Mouse (Mus musculus) limb, embryonic 15.5 days (tissue): ENCODE data around the gene Med9. TPM values are rescaled to one million over a fixed set of nuclear protein-coding genes. Genes with fewer than 3 reads are reported as not detected.

Source experiments
- ATAC-seq: fragments of 200-750 bp; cut with Nextera tagmentation; 2 replicates; pipeline ENCODE4 v1.8.0; 2017; ENCODE audit warnings: low read depth, moderate TSS enrichment; ENCODE audit not compliant: insufficient number of reproducible peaks, low FRiP score, low TSS enrichment
- H3K27ac ChIP-seq: fragments of 300-500 bp; sonication (generic); 2 replicates; pipeline ENCODE4 v1.5.1; 2015; ENCODE audit warnings: moderate library complexity, mild to moderate bottlenecking, inconsistent platforms
- H3K27me3 ChIP-seq: fragments of 300-500 bp; sonication (generic); 2 replicates; pipeline ENCODE4 v1.6.1; 2015; ENCODE audit warnings: inconsistent platforms
- H3K36me3 ChIP-seq: fragments of 300-500 bp; sonication (generic); 2 replicates; pipeline ENCODE4 v1.6.1; 2015; ENCODE audit warnings: inconsistent platforms
- H3K4me1 ChIP-seq: fragments of 300-500 bp; sonication (generic); 2 replicates; pipeline ENCODE4 v1.6.1; 2015; ENCODE audit warnings: inconsistent platforms
- H3K4me2 ChIP-seq: fragments of 300-500 bp; sonication (generic); 2 replicates; pipeline ENCODE4 v1.6.1; 2015; ENCODE audit warnings: mild to moderate bottlenecking, inconsistent platforms
- H3K4me3 ChIP-seq: fragments of 300-500 bp; sonication (generic); 2 replicates; pipeline ENCODE4 v1.5.1; 2015; ENCODE audit warnings: mild to moderate bottlenecking, inconsistent platforms
- H3K9ac ChIP-seq: fragments of 300-500 bp; sonication (generic); 2 replicates; pipeline ENCODE4 v1.6.1; 2015; ENCODE audit warnings: inconsistent platforms
- H3K9me3 ChIP-seq: fragments of 300-500 bp; sonication (generic); 2 replicates; pipeline ENCODE4 v1.6.1; 2016; ENCODE audit warnings: inconsistent platforms
- WGBS: fragments of 180-500 bp; shearing (Covaris S2); methylation state at CpG from one replicate; pipeline ENCODE4 v1.1.7; 2015; 5-methylcytosine and 5-hydroxymethylcytosine counted together
- polyA plus RNA-seq: library from polyadenylated mRNA; unstranded; fragments of >200 nt; fragmentation: Nextera tagmentation; extraction: Ambion mirVana; gene quantifications from 2 replicates; pipeline ENCODE4 v1.2.1, GENCODE M21; 2015

Med9 gene
- polyA plus RNA-seq: 35.0 and 38.8 TPM in 2 replicates

GRCm38 (mm10) chr11:59947752-59948400, at the start of gene Med9:
Med9 (plus strand) TSS chr11:59948206.
- peak within 1 kb of the TSS; percentile 99 for H3K9ac ChIP-seq
- H3K4me3 ChIP-seq: peak within 1 kb of the TSS; percentile 90
- WGBS: under 1% methylated on average over 43 of the region's 43 CpGs
- peak; percentile 90 for ATAC-seq
- peaks cover 16% of the 10 kb centered on the region for H3K4me1 ChIP-seq
- peak within 1 kb of the TSS; percentile 71 for H3K4me2 ChIP-seq
- H3K9me3 ChIP-seq: no peaks in the 10 kb centered on the region
- no peaks in the 10 kb centered on the region for H3K27me3 ChIP-seq
- H3K36me3 ChIP-seq: no peaks in the 10 kb centered on the region
- peak within 1 kb of the TSS; percentile 79 for H3K27ac ChIP-seq

- Histone ChIP-seq H3K4me1 (peaks cover 22% of the 10 kb centered on the region), H3K9me3 (no peaks in the 10 kb centered on the region), H3K9ac (no peak overlapping the region), H3K4me2 (no peak overlapping the region), H3K27ac (peak overlapping the region; percentile 58; the same call in 1 of the 2 replicates), H3K36me3 (no peaks in the 10 kb centered on the region), H3K4me3 (no peak overlapping the region), H3K27me3 (no peaks in the 10 kb centered on the region)
- WGBS: 45% methylated on average over 13 of the region's 13 CpGs
- no peak for ATAC-seq
Measured at GRCm38 (mm10) chr11:59899711-59900685, 48.0 kb upstream of the Med9 start.

GRCm38 (mm10) chr11:59900995-59901394, 47.0 kb upstream of the Med9 start:
- no peak overlapping the region for H3K4me2 ChIP-seq
- no peak overlapping the region for H3K9ac ChIP-seq
- H3K27ac ChIP-seq: peak overlapping the region; percentile 58
- H3K36me3 ChIP-seq: no peaks in the 10 kb centered on the region
- 79% methylated on average over 1 of the region's 1 CpGs for WGBS
- no peak for ATAC-seq
- no peaks in the 10 kb centered on the region for H3K9me3 ChIP-seq
- H3K4me1 ChIP-seq: peaks cover 22% of the 10 kb centered on the region
- no peaks in the 10 kb centered on the region for H3K27me3 ChIP-seq
- H3K4me3 ChIP-seq: no peak overlapping the region

- WGBS: 56% methylated on average over 8 of the region's 8 CpGs
- no peak overlapping the region for H3K4me2 ChIP-seq
- H3K4me1 ChIP-seq: peaks cover 22% of the 10 kb centered on the region
- ATAC-seq: no peak
- no peaks in the 10 kb centered on the region for H3K27me3 ChIP-seq
- H3K9ac ChIP-seq: no peak overlapping the region
- H3K27ac ChIP-seq: peak overlapping the region; percentile 61
- no peaks in the 10 kb centered on the region for H3K36me3 ChIP-seq
- H3K4me3 ChIP-seq: no peak overlapping the region
- H3K9me3 ChIP-seq: no peaks in the 10 kb centered on the region
Measured at GRCm38 (mm10) chr11:59902045-59902726, 45.8 kb upstream of the Med9 start.

- Histone ChIP-seq H3K27me3 (no peaks in the 10 kb centered on the region), H3K27ac (no peak overlapping the region), H3K4me3 (no peak overlapping the region), H3K9me3 (no peaks in the 10 kb centered on the region), H3K4me1 (0 out of 2 replicates have a peak, but pooled peaks cover 7% of the 10 kb centered on the region), H3K9ac (no peak overlapping the region), H3K36me3 (no peaks in the 10 kb centered on the region), H3K4me2 (no peak overlapping the region)
- WGBS: 87% methylated on average over 6 of the region's 6 CpGs
- ATAC-seq: no peak
Measured at GRCm38 (mm10) chr11:59906521-59907123, 41.4 kb upstream of the Med9 start.

- WGBS: 80% methylated on average over 3 of the region's 3 CpGs
- H3K36me3 ChIP-seq: no peaks in the 10 kb centered on the region
- no peak overlapping the region for H3K9ac ChIP-seq
- H3K27ac ChIP-seq: no peak overlapping the region
- no peaks in the 10 kb centered on the region for H3K27me3 ChIP-seq
- H3K9me3 ChIP-seq: no peaks in the 10 kb centered on the region
- H3K4me1 ChIP-seq: no peaks in the 10 kb centered on the region
- ATAC-seq: no peak
- no peak overlapping the region for H3K4me3 ChIP-seq
- no peak overlapping the region for H3K4me2 ChIP-seq
Measured at GRCm38 (mm10) chr11:59908446-59908845, 39.6 kb upstream of the Med9 start.

GRCm38 (mm10) chr11:59910586-59910985, 37.4 kb upstream of the Med9 start:
- Histone ChIP-seq H3K4me2 (no peak overlapping the region), H3K27me3 (no peaks in the 10 kb centered on the region), H3K4me3 (no peak overlapping the region), H3K36me3 (no peaks in the 10 kb centered on the region), H3K27ac (no peak overlapping the region), H3K9ac (no peak overlapping the region), H3K4me1 (no peaks in the 10 kb centered on the region), H3K9me3 (no peaks in the 10 kb centered on the region)
- ATAC-seq: no peak

GRCm38 (mm10) chr11:59911523-59911922, 36.5 kb upstream of the Med9 start:
- H3K27ac ChIP-seq: no peak overlapping the region
- H3K4me3 ChIP-seq: no peak overlapping the region
- H3K4me1 ChIP-seq: no peaks in the 10 kb centered on the region
- 81% methylated on average over 1 of the region's 1 CpGs for WGBS
- H3K36me3 ChIP-seq: no peaks in the 10 kb centered on the region
- no peaks in the 10 kb centered on the region for H3K27me3 ChIP-seq
- no peak for ATAC-seq
- no peaks in the 10 kb centered on the region for H3K9me3 ChIP-seq
- H3K4me2 ChIP-seq: no peak overlapping the region
- no peak overlapping the region for H3K9ac ChIP-seq

GRCm38 (mm10) chr11:59913702-59914101, 34.3 kb upstream of the Med9 start:
- H3K27me3 ChIP-seq: no peaks in the 10 kb centered on the region
- no peaks in the 10 kb centered on the region for H3K36me3 ChIP-seq
- 51% methylated on average over 4 of the region's 4 CpGs for WGBS

GRCm38 (mm10) chr11:59918014-59918413, 30.0 kb upstream of the Med9 start:
- no peak overlapping the region for H3K4me2 ChIP-seq
- no peaks in the 10 kb centered on the region for H3K9me3 ChIP-seq
- H3K27me3 ChIP-seq: no peaks in the 10 kb centered on the region
- peaks cover 3% of the 10 kb centered on the region; the same call in 1 of the 2 replicates for H3K4me1 ChIP-seq
- 61% methylated on average over 4 of the region's 4 CpGs for WGBS
- ATAC-seq: no peak
- no peak overlapping the region for H3K9ac ChIP-seq
- no peaks in the 10 kb centered on the region for H3K36me3 ChIP-seq
- H3K4me3 ChIP-seq: no peak overlapping the region
- no peak overlapping the region for H3K27ac ChIP-seq

More at GRCm38 (mm10) chr11:59913702-59914101, 34.3 kb upstream of the Med9 start:
- Histone ChIP-seq H3K4me1 (no peaks in the 10 kb centered on the region), H3K4me3 (no peak overlapping the region), H3K9ac (no peak overlapping the region), H3K9me3 (no peaks in the 10 kb centered on the region), H3K27ac (no peak overlapping the region), H3K4me2 (no peak overlapping the region)
- no peak for ATAC-seq

GRCm38 (mm10) chr11:59919401-59919800, 28.6 kb upstream of the Med9 start:
- no peaks in the 10 kb centered on the region for H3K36me3 ChIP-seq
- peaks cover 3% of the 10 kb centered on the region; the same call in 1 of the 2 replicates for H3K4me1 ChIP-seq
- WGBS: 77% methylated on average over 3 of the region's 3 CpGs
- no peak overlapping the region for H3K4me2 ChIP-seq
- H3K9ac ChIP-seq: no peak overlapping the region
- no peaks in the 10 kb centered on the region for H3K9me3 ChIP-seq
- no peak overlapping the region for H3K4me3 ChIP-seq
- H3K27ac ChIP-seq: no peak overlapping the region
- no peaks in the 10 kb centered on the region for H3K27me3 ChIP-seq
- ATAC-seq: no peak
